Mouse (Mus musculus) 416B (cell line): ENCODE results near the gene Shroom2.
A peak's percentile ranks its signal among the peaks of the same experiment; 100 is the strongest.
"Not testable (repeated sequence)": the region's sequence is repeated elsewhere in the genome, so short reads cannot be mapped to it uniquely, and the experiment has no call there.

ENCODE experiments used
- DNase-seq: peaks from one replicate; pipeline ENCODE4 v3.0.0; 2011; ENCODE audit warnings: low read depth

The Shroom2 gene

DNA sequence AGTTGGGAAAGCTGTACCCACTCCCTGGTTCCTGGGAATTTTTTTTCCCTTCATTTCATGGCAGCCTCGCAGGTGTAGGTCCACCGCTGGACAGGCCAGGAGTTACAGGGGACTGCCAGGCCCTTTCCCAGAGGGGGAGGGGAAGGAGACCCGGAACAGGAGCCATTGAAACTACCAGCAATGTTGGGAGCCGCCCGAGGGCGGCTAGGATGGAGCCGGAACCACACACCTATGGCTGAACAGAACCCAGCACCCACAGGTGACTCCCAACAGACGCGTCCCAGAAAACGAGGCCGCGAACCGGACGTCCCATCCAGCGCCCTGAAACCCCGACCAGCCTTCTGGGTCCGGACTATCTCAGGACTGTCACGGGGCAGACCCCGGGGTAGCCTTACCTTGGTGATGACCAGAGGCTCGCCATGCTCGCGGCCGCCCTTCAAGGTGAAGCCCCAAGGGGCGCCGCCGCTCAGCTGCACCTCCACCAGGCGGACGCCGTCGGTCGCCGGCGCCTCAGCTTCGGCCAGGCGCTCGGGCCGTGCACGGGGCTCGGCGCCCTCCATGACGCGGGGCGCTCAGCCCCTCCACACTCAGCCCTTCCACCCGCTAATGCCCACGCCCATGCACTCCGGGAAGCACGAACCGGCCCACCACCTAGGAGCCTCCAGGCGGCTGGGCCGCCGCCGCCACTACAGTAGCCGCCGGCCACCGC is at the start of gene Shroom2:
Gene Shroom2 (minus strand): TSS at position 575 of the 709 bp plus-strand sequence.
- DNase-seq, result no peak

DNA sequence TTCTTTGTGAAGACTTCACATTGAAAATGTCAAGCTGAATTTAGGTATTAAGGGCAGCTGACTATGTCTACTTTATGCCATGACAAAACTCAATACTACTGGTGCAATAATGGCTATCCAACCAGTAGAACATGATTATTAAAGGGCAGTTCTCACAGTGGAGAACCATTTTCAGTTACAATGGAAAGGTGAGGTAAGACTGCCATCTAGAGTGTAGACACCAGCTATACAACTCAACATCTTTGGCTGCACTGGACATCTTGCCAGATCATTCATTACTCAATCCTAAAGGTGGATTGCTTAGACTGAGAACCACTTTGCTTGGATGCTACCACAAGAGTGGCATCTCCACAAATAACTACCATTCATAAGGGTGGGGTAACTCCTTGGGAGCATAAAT is 49.7 kb upstream of the Shroom2 start:
- DNase-seq, result peak; percentile 21

DNA sequence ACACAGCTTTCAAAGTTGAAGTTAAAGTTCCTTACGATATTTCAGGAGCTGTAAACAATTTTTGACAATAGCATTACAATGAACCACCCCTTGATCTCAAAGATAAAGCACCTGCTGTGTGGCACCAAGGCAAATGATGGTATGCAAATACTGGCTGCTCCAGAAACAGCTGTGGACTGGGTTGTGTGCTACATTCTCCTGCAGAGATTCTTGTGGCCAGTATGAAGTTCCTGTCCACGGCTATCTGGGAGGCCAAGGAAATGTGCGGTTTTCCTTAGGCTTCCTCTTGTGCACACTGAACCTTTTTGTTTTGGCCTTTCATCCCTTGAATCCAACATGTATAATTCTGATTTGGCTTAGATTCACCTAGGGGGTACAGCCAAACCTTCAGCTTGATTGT is 44.1 kb upstream of the Shroom2 start:
- DNase-seq, result peak; percentile 16

DNA sequence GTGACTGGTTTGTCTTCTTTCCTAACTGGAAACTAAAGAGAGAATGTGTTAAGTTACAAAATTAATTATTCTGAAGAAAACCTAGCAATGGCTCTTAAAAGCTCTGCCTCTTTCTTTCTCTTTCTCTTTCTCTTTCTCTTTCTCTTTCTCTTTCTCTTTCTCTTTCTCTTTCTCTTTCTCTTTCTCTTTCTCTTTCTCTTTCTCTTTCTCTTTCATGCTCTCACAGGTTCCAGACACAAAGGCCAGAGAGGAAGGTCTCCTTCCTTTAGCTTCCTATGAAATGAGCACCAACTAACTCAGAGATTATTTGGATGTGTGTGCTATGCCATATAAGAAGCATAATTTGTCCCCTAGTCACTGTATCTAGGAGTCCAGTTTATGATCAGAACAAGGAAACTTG is 36.1 kb upstream of the Shroom2 start:
- no peak for DNase-seq

DNA sequence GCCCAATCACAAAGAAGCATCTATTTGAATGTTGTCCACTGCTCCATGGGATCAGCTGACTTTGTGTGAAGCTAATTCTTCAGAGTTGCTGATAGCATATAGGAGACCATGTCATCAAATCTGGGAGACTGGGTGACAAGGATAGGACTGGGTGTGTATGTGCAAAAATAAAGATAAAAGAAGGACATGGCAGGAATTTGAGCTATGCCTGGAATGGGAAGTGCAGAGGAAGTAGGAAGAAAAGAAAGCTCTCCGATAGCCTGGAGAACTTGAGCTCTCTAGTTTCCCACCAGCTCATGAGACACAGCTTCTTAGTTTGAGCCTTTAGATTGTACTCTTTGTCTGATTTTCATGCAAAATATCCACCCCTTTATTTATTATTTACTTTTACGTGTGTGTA is 19.3 kb upstream of the Shroom2 start:
- no peak for DNase-seq

DNA sequence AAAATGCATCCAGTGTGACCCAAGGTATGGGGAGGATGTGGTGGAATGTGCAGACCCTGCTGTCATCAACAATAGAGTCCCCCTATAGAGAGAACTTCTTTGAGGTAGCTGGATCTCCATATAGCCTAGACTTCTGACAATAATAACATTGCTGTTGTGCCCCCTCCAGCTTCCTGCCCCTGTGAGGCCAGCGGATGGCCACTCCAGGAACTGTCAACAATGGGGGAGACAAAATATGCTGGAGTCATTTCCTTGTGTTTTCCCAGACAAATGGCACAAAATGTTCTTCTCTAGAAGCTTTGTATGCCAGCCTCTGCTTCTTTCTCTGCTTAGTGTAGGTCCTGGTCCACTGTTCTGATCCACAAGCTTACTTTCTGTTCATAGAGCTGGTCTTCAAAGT is 18.9 kb upstream of the Shroom2 start:
- no peak for DNase-seq

DNA sequence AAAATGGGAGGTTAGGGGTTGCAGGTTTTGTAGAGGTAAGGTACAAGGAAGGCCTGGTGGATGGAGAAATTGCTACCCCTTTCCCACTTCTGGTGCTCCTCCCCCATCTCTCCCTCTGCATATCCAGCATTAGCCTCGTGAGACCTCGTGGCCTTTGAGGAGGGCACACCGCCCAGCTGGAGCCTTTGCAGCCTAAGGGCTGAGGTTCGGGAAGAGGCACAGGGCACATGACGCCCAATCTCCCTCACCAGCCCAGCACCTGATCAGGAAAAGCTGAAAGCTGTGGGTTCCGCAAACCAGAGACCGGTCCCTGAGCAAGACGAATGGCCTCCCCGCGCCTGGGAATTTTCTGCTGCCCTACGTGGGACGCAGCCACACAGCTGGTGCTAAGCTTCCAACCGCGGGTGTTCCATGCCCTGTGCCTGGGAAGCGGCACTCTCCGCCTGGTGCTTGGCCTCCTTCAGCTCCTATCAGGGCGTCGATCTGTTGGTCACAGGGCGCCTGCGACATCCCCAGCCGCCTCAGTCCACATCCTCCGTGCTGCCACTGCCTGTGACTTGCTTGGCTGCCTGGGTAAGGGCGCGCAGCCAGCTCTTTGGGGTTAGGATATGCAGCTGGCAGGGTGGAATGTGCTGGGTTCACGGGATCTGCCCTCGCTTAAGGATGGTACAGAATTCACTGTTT is 12.6 kb upstream of the Shroom2 start, which contains the start of gene Gpr143:
Gene Gpr143 (plus strand): TSS at position 202 of the 684 bp plus-strand sequence.
- no peak for DNase-seq

DNA sequence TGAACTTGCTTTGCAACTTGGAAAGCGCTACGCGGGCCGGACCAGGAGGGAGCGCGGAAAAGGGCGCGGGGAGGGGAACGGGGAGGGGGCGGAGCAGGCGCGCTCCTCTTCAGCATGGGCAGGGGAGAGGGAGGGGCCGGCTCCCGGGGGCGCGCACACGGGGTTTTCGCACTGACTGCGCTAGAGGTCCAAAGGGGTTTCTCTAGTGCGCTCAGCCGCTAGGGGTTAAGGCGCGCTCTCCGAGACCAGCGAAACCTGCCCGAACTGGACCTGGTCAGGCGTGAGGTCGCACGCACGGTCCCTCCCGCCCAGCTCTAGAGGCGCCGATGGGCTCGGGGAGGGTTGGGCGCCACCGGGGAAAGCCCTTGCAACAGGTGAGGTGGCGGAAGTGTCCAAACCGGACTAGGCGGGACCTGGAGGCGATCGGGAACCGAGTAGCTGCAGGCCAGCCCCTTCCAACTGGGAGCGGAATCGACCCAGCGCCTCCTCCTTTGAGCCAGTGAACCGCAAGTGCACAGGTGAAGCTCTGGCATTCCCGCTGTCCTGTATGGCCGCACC is 414 bp upstream of the Shroom2 start:
- DNase-seq, result no peak

DNA sequence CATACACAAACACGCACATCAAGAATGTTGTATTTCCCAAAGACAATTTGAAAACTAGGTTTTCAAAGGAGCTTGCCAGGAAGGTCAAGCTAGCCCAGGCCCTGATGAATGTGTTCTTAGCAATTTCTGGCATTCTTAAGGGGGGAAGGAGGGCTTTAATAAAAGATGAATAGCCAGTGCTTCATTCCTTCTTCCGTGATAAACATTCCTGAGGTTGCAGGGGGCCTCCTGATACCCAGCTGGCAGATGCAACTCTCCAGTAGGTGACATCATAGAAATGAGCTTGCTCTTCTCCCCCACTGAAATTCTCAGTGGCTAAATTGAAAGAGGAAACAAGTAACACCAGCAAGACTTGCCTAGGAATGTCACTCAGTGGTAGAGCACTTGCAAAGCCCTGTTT is 5.1 kb downstream of the Shroom2 start:
- no peak for DNase-seq

DNA sequence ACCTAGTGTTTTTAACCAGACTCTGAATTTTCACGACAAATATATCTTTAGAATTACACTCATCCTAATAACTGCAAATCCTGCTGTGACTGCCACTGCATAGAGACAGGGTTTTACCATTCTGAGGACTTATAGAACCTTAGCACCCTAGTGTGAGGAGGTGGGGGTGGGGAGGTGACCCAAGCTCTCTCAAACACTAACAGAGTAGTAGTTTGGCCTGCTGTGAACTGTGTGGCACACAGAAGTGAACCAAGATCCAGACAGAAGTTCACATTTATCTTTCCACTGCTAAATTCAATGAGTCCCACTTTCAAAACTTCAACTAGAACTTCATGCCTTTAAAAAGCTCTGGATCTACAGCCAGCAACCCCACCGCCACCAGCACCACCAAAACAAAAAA is 6.4 kb downstream of the Shroom2 start:
- no peak for DNase-seq

DNA sequence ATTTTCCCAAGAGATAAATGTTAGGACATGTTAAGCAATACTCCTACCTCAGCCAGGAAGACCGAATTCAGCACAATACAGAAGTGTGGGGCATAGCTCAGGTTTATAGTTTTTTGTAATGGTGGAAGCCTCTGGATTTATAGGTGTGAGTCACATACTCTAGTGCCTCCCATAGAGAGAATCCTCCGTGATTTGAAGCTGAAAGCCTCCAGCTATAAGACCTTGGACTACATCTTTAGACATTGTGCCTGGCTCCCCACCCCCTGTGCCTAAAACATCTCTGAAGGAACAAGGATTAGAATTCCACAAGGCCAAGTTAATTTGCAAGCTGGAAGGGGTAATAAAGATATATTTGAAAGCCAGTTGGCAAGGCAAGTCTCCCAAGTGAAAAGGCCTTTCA is 6.8 kb downstream of the Shroom2 start:
- no peak for DNase-seq

DNA sequence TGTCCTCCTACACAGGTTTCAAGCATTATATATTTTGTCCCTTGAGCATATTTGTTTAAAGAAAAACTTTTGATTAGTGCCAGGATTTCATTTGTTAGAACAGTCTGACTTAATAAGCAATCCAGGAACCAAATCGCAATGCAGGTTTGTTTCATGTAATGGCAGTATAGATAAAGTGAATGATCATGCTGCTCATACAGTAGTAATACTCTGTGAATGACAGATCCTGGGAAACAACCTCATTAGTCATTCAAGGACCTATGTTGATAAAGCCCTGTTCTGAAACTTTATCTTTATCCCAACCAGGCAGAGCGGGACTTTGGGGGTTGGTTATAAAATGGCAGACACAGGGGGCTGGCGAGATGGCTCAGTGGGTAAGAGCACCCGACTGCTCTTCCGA is 13.0 kb downstream of the Shroom2 start:
- no peak for DNase-seq

DNA sequence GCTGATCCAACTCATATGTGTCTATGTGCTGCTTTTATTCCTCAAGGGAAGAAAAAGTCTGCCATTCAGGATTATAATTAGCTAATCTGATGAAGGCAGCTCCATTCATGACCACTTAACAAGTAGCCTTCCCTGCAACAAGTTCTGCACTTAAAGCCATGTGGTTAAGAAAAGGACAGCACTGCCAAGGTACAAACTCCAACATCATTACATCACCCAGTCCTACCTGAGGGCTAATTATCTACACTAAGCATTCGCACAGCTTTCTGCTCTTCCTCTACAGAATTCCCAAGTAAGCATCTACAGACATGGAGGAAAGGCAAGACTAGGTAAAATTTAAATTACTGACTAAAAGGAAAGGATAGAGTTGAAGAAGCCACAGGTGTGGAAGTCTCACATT is 13.4 kb downstream of the Shroom2 start:
- no peak for DNase-seq

DNA sequence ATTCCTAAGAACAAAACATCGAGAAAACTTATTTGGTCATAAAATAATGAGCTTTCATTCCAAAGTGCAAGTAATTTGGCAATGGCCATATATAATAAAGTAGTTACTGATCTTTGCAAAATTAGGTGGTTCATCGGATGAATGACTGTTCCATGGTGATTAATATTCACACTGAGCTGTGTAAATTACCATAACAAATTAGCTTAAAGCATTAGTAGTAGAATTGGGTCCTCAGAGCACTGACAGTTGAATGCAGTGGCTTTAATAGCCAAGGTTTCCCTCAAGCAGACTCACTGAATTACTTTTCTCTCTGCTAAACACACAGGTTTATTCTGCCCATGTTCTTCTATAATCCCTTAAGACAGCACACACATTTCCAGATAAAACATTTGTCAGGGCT is 23.3 kb downstream of the Shroom2 start:
- DNase-seq, result no peak

DNA sequence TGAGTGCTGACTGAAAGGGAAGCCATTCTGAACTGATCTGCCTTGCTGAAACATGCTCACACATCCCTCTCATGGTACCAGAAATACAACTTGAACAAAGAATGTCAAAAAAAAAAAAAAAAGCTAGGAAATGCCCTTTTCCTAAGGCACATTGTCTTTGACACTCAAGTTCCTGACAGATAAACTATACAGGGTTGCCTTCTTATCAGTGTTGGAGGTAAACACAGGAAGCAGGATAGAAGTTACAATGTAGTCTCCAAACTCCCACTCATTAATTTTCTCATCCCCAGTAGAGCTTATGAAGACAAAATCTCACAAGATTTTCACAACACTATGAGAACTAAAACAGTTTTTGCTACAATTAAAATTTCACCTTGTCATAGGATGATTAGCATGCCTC is 25.6 kb downstream of the Shroom2 start:
- no peak for DNase-seq

DNA sequence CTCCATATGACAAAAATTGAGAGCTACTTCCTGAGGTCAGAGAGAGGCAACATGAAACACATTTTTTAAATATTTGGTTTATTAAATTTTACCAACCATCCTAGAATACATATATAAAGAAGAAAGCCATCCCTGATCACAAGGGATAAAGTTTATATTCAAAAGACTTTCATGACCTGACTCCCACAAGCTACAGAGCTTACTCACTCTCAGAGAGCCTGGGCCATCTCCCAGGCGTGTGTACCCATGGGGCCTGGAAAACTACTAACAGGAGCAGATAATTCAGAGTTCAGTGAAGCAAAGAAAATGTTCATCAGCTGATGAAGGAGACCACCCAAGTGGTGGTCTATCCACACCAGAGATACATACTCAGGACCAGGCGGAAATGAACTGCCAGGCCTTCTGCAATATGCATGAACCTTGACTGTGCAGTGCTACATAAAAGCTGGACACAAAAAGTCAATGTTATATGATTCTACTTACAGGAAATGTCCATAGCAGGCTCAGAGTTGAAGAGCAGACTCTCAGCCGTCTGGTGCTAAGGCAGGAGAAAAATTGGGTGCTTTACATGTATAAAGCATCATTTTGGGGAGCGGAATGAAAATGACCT is 30.4 kb downstream of the Shroom2 start:
- no peak for DNase-seq

DNA sequence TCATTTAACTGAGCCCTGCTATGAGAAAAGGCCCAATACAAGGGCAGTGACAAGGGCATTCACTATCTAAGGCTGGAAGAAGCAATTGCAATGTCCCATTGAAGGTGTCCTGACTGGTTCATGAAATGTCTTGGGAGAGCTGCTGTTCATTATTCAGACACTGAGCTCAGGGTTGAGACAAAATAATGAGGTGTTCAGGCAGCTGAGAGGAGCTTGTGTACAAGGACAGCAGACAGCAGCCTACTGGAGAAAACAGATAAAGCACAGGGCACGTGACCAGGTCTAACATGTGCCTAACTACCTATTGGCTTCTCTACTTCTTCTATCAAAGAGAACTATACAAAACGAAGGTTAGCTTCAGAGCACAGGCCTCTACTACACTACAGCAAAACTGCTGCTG is 31.1 kb downstream of the Shroom2 start:
- no peak for DNase-seq

DNA sequence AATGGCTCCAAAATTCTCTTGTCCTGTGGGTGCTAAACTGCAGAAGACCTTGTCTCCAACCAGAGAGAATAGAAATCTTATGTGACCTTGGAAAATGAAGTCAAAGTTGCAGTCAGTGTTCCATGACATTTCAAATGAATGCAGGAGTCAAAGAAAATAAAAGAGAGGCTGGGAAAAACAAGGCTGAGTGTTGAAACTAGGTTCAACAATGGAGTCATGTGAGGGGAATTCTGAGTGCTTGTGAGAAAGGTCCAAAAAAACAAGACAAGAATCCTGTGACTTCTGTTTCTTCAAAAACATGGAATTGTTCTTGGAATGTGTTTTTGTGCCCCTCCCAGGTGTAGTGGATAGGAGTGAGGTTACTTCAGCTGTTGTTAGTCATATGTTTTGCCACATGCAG is 34.0 kb downstream of the Shroom2 start:
- DNase-seq, result no peak

DNA sequence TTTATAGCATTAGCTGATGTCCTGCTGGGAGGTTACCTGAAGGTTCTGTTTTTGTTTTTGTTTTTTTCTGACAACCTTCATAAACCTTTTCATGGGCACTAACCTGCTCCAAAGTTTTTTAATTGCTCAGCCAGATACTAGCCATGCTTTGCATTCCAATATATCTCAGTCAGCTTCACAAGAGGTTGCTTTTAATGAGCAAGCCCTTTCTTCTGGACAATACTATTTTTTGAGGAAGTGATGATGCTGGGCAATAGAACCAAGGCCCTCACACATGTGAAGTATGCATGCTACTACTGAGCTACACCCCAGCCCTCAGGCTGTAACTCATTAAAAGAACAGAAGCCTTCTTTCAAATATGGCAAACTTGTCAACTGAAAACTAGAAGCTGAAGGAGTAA is 52.6 kb downstream of the Shroom2 start:
- DNase-seq, result no peak

DNA sequence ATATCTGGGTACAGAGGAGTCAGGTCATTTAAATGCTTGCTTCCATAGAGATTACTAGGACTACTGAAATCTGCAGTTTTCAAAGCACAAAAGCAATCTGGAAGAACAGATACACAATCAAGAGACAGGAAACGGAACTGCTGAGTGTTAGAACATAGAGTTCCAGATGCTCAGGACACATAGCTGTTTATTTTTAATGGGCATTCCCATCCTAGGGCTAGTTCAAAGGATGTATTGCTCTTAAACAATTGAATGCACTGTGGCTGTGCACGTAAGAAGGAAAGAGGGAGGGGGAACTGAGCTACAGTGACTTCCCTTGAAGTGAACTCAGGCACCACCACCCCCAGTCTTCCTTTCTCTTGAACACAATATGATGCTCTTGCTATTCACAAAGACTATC is 58.5 kb downstream of the Shroom2 start:
- DNase-seq, result not testable (repeated sequence)

DNA sequence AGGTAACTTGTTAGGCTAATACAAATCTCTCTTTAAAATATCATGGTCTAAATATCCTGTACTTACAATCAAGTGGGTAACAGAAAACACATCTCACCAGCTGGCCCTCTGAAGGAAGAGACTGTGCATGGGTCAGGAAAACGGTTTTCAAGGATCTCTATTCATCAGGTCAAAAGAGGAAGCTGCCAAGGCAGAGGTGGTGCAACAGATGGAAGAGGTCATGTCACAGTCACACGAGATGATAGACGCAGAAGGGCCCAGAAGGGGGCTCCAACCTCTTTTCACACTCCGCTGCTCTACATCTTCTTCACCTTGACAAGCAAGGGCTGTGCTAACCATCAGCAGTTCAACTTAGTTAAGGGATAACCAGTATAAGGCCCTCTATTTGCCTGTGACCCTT is 60.9 kb downstream of the Shroom2 start:
- DNase-seq, result no peak

DNA sequence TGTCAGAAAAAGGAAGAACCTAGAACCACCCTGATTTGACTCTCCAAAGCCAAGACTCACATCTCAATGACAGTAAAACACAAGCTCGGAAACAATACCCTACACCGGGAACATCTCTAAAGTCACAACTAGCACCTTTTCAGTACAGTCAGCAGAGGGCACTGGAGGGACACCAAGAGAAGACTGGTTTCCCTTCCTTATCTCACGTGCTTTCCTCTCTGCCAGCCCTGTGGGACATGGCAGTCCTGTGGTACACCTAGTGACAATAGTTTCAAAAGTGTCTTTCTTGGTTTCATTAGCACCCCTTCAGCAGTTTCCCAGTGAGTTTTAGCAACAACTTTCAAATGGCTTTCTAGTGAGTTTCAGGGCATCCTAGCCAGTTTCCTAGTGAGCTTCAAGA is 63.9 kb downstream of the Shroom2 start:
- peak; percentile 44 for DNase-seq

DNA sequence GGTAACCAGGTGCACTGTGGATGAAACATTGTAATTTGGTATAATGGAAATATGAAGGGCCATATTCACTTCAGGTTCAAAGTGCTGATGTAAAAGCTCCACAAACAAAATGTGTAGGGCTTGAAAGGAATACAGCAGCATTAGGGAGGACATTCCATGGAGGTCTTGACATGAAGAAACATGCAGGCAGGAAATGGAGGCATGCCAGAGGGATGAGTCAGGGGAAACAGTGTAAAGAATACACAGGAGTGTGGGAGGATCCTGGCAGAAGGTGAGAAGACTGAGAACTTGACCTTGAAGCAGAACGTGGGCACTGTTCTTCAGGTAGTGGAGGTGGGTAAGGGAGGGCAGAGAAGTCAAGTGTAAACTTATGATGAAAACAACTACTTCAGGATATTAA is 65.6 kb downstream of the Shroom2 start:
- DNase-seq, result no peak
